Mouse (Mus musculus): ENCODE data around the gene Phf11d.
"Not testable (repeated sequence)": the region's sequence is repeated elsewhere in the genome, so short reads cannot be mapped to it uniquely, and the experiment has no call there.

Gene Phf11d

GRCm38 (mm10) chr14:59365244-59365644 lies at the start of gene Phf11d:
Phf11d (minus strand) TSS chr14:59365470.
- DNase-seq: peak; percentile 65 to 70

- DNase-seq: not testable (repeated sequence)
Observed at GRCm38 (mm10) chr14:59414979-59415378, 49.7 kb upstream of the Phf11d start.

- DNase-seq: peak in 1 of 2 experiments; percentile 2
Observed at GRCm38 (mm10) chr14:59396999-59397398, 31.7 kb upstream of the Phf11d start.

- DNase-seq: no peak
Observed at GRCm38 (mm10) chr14:59395281-59395680, 30.0 kb upstream of the Phf11d start, which contains the start of gene Phf11c. Phf11c (minus strand) TSS chr14:59395381.

- DNase-seq: peak; percentile 13 to 50
Observed at GRCm38 (mm10) chr14:59390181-59390580, 24.9 kb upstream of the Phf11d start.

GRCm38 (mm10) chr14:59389532-59389931 lies 24.3 kb upstream of the Phf11d start:
- DNase-seq: no peak

- DNase-seq: no peak
Observed at GRCm38 (mm10) chr14:59370348-59371068, 5.2 kb upstream of the Phf11d start.

GRCm38 (mm10) chr14:59366386-59367105 lies 1.3 kb upstream of the Phf11d start:
- DNase-seq: peak; percentile 1 to 17

GRCm38 (mm10) chr14:59341189-59341588 lies 24.1 kb downstream of the Phf11d start, which contains the start of gene Phf11b:
Phf11b (minus strand) TSS chr14:59341351.
- peak; percentile 21 to 33 for DNase-seq

GRCm38 (mm10) chr14:59339541-59339940 lies 25.7 kb downstream of the Phf11d start:
- DNase-seq: no peak

GRCm38 (mm10) chr14:59336056-59336455 lies 29.2 kb downstream of the Phf11d start:
- not testable (repeated sequence) for DNase-seq

- DNase-seq: peak; percentile 13 to 31
Observed at GRCm38 (mm10) chr14:59330499-59330898, 34.8 kb downstream of the Phf11d start.

- not testable (repeated sequence) for DNase-seq
Observed at GRCm38 (mm10) chr14:59319970-59320369, 45.3 kb downstream of the Phf11d start.

GRCm38 (mm10) chr14:59319036-59319435 lies 46.2 kb downstream of the Phf11d start:
- not testable (repeated sequence) for DNase-seq

Measured in kidney, postnatal 36 days (tissue).